Mouse (Mus musculus) liver, adult 2 months (tissue): ENCODE results near the gene Lmtk3.

Experiments
- CTCF ChIP-seq: fragments of 200-500 bp; IDR thresholded peaks from 2 replicates; pipeline ENCODE4 v1.5.1; 2011; ENCODE audit warnings: low read depth, low read length, control low read depth
- POLR2A ChIP-seq: fragments of 200-500 bp; IDR thresholded peaks from 2 replicates; pipeline ENCODE4 v1.6.1; 2011; ENCODE audit warnings: low read length, control low read depth; ENCODE audit not compliant: insufficient read depth; ENCODE audit errors: extremely low read depth

DNA sequence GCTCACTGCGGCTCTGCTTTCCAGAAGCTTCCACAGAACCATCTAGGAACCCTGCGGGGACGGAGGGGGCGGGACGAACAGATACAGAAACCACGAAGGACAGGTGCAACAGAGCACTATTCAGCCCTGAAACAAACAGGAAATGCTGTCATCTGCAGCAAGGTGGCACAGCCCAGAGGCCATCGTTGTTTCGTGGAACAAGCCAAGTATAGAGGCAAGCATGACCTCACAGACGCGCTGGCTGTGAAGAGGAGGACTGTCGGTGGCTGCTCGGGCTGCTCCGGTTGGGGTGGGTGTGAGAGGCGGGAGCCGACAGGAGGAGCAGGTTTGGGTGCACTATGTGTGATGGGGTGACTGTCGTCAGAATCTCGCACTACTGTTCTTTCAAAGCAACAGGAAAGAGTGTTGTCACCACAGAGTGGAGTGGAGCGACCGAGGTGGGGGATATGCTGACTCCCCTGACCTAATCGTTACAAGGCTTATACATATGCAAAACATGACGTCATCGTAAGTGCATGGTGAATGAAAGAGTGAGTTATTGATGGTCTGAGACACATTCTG is 4.4 kb upstream of the Lmtk3 start:
- TF ChIP-seq CTCF: no peak
- TF ChIP-seq POLR2A: no peak
